Mouse (Mus musculus) ovary, postnatal 10 days (tissue): ENCODE measurements around the gene Olfr685.

Experiments used
- DNase-seq: peaks from one replicate; pipeline ENCODE4 v3.0.0; 2022; ENCODE audit warnings: low spot score

Olfr685 gene

DNA sequence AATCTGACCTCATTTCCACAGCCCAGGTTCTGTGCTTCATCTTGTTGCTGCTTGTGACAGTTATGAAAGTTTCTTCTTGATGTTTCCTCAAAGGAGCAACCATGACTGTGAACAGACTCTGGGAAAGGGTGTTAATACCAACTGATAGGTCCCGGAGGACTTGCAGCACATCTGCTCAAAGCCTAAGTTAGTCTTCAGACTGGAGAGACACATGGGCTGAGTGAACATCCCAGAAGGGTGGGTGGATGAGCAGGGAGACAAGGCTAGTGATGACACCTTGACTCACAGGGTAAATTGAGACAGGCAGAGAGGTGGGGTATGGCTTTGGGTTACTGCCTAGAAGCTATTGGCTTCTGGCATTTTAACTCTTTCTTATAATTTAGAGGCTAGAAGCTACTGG, at the start of gene Olfr685:
Olfr685 (minus strand) TSS at position 101 of the 400 bp plus-strand sequence.
- no peak for DNase-seq

- DNase-seq: no peak
These were observed 43.6 kb upstream of the Olfr685 start for GRCm38 (mm10) chr7:105229386-105229785.

DNA sequence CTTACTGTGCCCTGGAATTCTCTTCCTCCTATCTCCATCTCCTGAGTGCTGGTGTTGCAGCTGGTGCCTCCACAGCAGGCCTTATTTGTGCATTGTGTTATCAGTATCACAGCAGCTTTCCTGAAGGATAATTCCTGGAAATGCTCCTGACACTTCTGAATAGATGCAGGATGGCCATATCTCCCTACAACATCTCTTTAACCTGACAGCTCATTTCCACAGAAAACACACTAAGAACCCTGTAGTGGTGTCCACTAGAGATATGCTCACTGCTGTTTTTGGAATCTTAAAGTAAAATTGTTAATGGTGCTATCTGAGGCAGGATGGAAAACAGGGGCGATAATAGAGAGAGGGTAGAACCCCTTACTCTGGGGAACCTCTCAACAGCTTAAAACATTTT, 42.3 kb upstream of the Olfr685 start:
- no peak for DNase-seq

DNA sequence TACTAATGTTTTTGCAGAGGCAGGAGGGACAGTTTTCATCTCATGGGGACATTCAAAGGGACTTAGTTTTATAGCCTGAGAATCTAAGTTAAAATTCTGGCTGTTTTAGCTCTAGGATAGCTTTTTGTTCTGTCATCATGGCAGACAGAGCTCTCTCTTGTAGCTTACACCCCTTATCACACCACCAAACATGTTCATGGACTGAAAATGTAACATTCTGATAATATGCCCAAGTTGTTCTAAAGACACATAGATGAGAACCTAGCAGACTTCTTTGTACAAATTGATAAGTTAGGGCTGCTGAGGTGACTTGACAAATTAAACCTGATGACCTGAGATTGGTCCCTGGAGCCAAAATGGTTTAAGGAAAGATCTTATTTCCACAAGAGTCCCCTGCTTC, 40.9 kb upstream of the Olfr685 start:
- DNase-seq: no peak

- DNase-seq: no peak
These were observed 40.3 kb upstream of the Olfr685 start for GRCm38 (mm10) chr7:105226072-105226471.

DNA sequence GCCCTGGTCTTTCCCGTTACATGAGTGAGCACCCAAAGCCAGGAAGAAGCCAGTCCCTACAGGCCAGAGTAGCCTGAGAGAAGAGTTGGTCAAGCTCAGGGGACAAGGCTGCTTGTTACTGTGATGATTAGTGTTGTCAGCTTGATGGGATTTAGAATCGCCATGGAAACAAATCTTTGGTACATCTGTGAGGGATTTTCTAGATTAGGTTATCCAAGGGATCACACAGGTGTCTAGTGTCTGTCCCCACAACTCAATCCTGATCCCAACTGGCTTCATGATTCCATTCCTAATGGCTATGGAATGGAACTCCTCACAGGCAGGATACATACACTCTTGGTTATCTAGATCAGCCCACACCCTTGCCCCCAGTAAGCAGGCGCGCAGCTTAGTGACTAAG, 32.5 kb upstream of the Olfr685 start:
- no peak for DNase-seq

DNA sequence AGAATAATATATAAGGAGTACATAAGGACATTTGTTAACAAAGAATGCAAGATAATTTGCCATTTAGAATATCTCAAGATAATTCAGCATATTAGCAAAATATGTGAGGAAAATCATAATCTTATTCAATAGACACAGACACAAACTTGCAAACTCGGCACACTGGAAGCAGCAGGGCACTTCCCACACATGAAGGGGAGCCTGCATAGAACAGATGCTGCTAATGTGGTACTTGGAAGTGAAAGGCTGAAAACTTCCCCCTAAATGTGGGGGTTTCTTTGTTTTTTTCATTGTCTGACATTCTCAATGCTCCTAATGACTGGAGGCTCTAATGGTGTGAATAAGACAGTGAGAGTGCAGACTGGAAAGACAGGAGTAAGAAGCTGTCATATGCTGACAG, 28.9 kb upstream of the Olfr685 start:
- DNase-seq: no peak

DNA sequence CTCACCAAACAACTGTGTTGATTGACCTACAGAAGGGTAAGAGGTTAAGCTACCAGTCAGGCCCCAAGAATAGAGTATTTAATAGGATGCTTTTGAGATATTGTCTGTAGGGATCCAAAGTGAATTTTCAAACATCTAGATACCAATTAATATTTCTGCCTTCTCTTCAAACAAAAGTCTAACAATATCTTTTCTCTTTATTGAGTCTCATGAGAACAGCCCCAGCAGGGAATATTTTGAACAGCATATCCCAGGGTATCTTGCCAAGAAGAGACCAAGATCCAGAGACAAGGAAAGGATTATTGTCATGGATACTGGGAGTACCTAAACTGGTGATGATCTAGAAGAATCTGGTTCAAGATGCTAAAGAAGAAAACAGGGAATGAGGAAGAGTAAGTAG, 21.6 kb upstream of the Olfr685 start, which contains the start of gene Olfr686:
Olfr686 (minus strand) TSS at position 101 of the 400 bp plus-strand sequence.
- no peak for DNase-seq

DNA sequence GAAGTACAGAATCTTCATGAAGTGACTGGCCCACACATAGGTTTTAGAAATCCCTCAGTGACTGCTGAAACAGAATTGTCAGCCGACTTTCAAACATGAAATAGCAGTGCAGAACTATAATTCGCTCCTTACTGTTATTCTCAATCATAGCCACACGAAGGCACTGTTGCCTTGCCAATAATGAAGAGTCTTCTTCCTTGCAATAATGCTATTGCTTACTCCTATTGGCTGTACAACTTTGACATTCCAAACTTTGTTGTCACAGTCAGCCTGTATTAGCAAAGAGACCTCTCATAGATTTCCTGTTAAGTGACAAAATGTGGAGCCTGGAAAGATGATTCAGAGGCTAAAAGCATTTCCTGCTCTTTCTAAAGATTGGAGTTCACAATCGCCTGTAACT, 15.0 kb downstream of the Olfr685 start:
- no peak for DNase-seq

DNA sequence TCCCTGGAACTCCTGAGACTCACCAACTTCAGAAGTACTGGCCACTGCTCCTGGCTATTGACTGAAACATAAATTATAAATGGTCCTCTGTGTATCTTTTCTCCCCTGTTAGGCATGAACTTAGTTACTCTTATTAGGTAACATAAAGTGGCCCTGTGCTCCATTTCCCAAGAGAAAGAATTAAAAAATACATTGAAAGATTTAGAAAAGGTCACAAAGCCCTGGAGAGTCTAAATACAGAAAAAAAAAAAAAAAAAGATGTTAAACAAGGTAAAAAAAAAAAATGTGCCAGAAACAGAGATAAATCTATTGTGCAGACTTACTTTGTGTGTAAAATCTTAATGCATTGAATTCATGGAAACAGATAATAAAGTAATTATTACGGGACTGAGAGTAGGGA, 22.3 kb downstream of the Olfr685 start, which contains the start of gene Olfr684:
Olfr684 (minus strand) TSS at position 101 of the 400 bp plus-strand sequence.
- DNase-seq: no peak

DNA sequence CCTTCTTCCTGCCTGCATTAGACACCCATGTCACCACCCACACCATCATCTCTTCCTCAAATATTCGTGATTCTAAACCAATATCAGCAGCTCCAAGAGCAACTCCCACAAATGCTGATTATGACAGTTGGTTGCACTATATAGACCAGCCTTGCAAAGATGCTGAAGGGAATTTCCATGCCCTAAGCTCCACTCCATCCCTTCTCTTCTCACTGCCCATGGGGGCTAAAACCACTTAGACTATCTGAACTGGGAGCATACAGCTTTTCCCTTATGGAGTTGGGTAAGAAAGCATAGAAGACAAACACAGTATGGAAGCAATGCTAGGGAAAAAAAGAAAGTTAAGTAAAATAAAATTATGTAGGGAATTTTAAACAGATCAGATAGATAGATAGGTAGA, 38.9 kb downstream of the Olfr685 start, which contains the start of gene Olfr683:
Olfr683 (minus strand) TSS at position 101 of the 400 bp plus-strand sequence.
- DNase-seq: no peak

DNA sequence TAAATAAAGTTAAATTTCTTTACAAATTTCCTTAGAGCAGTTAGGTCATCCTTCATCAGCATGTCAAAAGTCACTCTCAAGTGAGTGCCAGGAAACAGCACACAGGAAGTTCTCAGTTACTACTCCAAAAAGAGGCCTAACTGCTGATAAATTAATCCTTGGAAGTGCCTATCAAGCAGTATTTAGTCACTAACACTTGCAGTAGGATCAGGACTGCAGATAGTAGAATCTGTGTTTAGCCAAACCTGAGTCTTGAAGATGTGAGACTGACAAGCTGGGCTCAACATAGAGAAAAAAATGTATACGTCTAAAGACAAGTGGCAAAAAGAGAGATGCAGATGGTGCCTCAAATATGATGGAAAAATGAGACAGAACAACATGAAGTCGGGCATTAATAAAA, 44.5 kb downstream of the Olfr685 start:
- DNase-seq: no peak
